Mouse (Mus musculus): Measurements from ENCODE around the gene Neurod1.

The Neurod1 gene

GRCm38 (mm10) chr2:79456575-79457349 lies at the start of gene Neurod1, which contains the start of gene Cerkl:
Gene Neurod1 (minus strand): TSS chr2:79456751.
Gene Cerkl (minus strand): TSS chr2:79456785.
- peak; percentile 99 for DNase-seq

- peak; percentile 82 for DNase-seq
These were observed 42.6 kb upstream of the Neurod1 start for GRCm38 (mm10) chr2:79498990-79499755.

- no peak for DNase-seq
These were observed 28.6 kb upstream of the Neurod1 start for GRCm38 (mm10) chr2:79485127-79485526.

GRCm38 (mm10) chr2:79482511-79482910 lies 26.0 kb upstream of the Neurod1 start:
- DNase-seq = peak; percentile 78

GRCm38 (mm10) chr2:79462411-79462810 lies 5.9 kb upstream of the Neurod1 start:
- DNase-seq = no peak

GRCm38 (mm10) chr2:79461861-79462260 lies 5.3 kb upstream of the Neurod1 start:
- peak; percentile 84 for DNase-seq

GRCm38 (mm10) chr2:79460586-79460985 lies 4.0 kb upstream of the Neurod1 start:
- DNase-seq = no peak

GRCm38 (mm10) chr2:79460107-79460506 lies 3.6 kb upstream of the Neurod1 start:
- DNase-seq = peak; percentile 59

GRCm38 (mm10) chr2:79459061-79460045 lies 2.8 kb upstream of the Neurod1 start:
- peak; percentile 84 for DNase-seq

GRCm38 (mm10) chr2:79457932-79458331 lies 1.4 kb upstream of the Neurod1 start:
- no peak for DNase-seq

- DNase-seq = peak; percentile 59
These were observed 883 bp upstream of the Neurod1 start for GRCm38 (mm10) chr2:79457434-79457833.

GRCm38 (mm10) chr2:79455646-79456045 lies 905 bp downstream of the Neurod1 start:
- DNase-seq = peak; percentile 51

- peak; percentile 86 for DNase-seq
These were observed 1.6 kb downstream of the Neurod1 start for GRCm38 (mm10) chr2:79454786-79455446.

- DNase-seq = peak; percentile 76
These were observed 2.4 kb downstream of the Neurod1 start for GRCm38 (mm10) chr2:79453901-79454781.

GRCm38 (mm10) chr2:79451438-79451837 lies 5.1 kb downstream of the Neurod1 start:
- no peak for DNase-seq

GRCm38 (mm10) chr2:79450684-79451394 lies 5.7 kb downstream of the Neurod1 start:
- no peak for DNase-seq

- DNase-seq = no peak
These were observed 7.2 kb downstream of the Neurod1 start for GRCm38 (mm10) chr2:79449371-79449770.

- DNase-seq = no peak
These were observed 9.4 kb downstream of the Neurod1 start for GRCm38 (mm10) chr2:79447198-79447597.

- peak; percentile 50 for DNase-seq
These were observed 12.5 kb downstream of the Neurod1 start for GRCm38 (mm10) chr2:79443861-79444620.

- DNase-seq = peak; percentile 85
These were observed 13.2 kb downstream of the Neurod1 start for GRCm38 (mm10) chr2:79443401-79443800.

Measured in cerebellum, adult 11-12 months (tissue).